Comparison of ENCODE assay signal across 1 mouse cellular context in the genomic region with DNA sequence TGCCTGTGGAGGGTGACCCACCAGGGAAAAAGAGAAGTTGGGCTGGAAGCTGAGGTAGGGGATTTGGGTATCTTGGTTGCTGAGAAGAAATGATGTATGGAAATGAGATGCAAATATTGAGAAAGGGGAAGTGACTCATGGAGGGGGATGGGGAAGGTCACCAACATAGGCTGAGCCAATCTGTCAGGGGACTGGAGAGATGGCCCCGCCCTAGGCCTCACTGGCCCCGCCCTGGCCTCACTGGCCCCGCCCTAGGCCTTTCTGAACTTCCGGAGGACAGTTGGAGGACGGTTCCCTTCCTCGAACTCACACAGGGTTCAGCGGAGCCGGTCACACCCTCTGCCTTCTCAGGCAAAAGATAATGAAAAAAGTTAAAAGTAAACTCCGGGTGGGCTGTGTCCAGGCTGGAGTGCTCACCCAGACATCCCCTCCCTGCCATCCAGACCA.
TF ChIP-seq lines count a peak whose summit lies in the region.

No protein-coding gene starts in this region.

TF ChIP-seq in MEL, 35 proteins besides CTCF, POLR2A, EP300 and RAD21 (continued from another document):
- TF ChIP-seq MYB (IDR thresholded peaks at IDR 0.05; ENCODE audit: low read depth, low read length) (0 out of 2 replicates have a peak, but pooled peaks have one; percentile 20), MAZ (IDR thresholded peaks at IDR 0.05; ENCODE audit: low read depth, low read length) (peak; percentile 64; the same call in 1 of the 2 replicates), USF1 (IDR thresholded peaks at IDR 0.05; ENCODE audit: low read depth, low read length) (no peak), ETS1 (IDR thresholded peaks at IDR 0.05; ENCODE audit: low read depth, low read length) (peak; percentile 85), CHD2 (IDR thresholded peaks at IDR 0.05; ENCODE audit: low read length) (peak; percentile 71), NELFE (IDR thresholded peaks at IDR 0.05; ENCODE audit: low read depth, low read length) (peak; percentile 72), BHLHE40 (IDR thresholded peaks at IDR 0.05; ENCODE audit: borderline replicate concordance, low read depth, low read length) (no peak), HCFC1 (IDR thresholded peaks at IDR 0.05; ENCODE audit: low read depth, low read length) (peak; percentile 67), MYC (IDR thresholded peaks at IDR 0.05; ENCODE audit: low read depth, low read length) (peak; percentile 37; the same call in 1 of the 2 replicates), ZMIZ1 (IDR thresholded peaks at IDR 0.05; ENCODE audit: low read depth, low read length) (no peak), TBP (IDR thresholded peaks at IDR 0.05; ENCODE audit: low read depth, low read length) (peak; percentile 27; the same call in 1 of the 2 replicates), ZNF384 (IDR thresholded peaks at IDR 0.05; ENCODE audit: low read depth, low read length) (no peak)
